Mouse (Mus musculus): Measurements from ENCODE around the gene Lsp1. TPM values are rescaled to one million over a fixed set of nuclear protein-coding genes. Genes with fewer than 3 reads are reported as not detected.
A peak's percentile ranks its signal among the peaks of the same experiment; 100 is the strongest.

Gene Lsp1
- polyA plus RNA-seq, 1 experiment from 2014 or later = 11.1 TPM

DNA sequence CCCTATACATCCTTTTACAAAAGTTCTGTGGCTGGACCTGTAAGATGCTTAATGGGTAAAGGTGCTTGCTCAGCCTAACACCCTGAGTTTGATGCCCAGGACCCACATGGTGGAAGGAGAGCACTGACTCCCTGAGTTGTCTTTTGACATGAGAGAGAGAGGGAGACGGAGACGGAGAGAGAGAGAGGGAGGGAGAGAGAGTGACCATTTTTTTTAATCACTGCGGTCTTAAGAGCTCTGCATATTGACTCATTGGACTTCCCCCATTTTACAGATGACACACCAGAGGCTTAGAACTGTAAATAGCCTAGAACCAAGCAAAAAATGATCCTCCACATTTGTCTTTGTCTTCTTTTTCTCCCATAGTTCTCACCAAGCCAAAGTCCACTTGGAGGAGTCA, 27.4 kb downstream of the Lsp1 start:
- Histone ChIP-seq H3K9me3 (no peaks in the 10 kb centered on the region), H3K4me1 (peaks cover 16% of the 10 kb centered on the region), H3K4me2 (replicated peaks) (no peak overlapping the region), H3K27me3 (0 out of 2 replicates have a peak, but pooled peaks cover 3% of the 10 kb centered on the region), H3K9ac (replicated peaks) (no peak overlapping the region), H3K36me3 (no peaks in the 10 kb centered on the region), H3K27ac (replicated peaks) (no peak overlapping the region), H3K4me3 (no peak overlapping the region)
- 82% methylated on average over 3 of the region's 3 CpGs for WGBS
- ATAC-seq (ENCODE audit: low FRiP score, low read depth) = no peak

DNA sequence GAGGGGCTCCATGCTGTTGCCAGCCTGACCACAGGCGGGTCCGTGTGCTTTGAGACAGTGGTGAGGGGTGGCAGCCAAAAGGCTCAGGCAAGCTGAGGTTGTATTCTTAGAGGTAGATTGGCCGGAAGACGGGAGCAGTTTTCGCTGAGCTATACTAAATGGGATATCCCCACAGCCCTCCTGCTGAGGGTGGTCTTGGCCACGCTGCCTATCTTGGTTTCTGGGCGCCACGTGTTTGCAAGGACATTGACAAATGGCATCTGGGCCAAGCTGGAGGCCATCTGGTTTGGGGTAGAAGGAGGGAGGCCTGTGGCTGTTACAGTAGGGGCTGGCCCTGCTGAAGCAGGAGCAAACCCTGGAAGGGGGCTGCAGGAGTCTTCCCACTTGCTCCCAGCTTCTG, 32.9 kb downstream of the Lsp1 start:
- Histone ChIP-seq H3K9me3 (no peaks in the 10 kb centered on the region), H3K4me2 (replicated peaks) (no peak overlapping the region), H3K27ac (replicated peaks) (no peak overlapping the region), H3K9ac (replicated peaks) (no peak overlapping the region), H3K36me3 (no peaks in the 10 kb centered on the region), H3K4me1 (no peaks in the 10 kb centered on the region), H3K27me3 (no peaks in the 10 kb centered on the region), H3K4me3 (no peak overlapping the region)
- ATAC-seq (ENCODE audit: low FRiP score, low read depth) = no peak
- WGBS = 88% methylated on average over 8 of the region's 8 CpGs

DNA sequence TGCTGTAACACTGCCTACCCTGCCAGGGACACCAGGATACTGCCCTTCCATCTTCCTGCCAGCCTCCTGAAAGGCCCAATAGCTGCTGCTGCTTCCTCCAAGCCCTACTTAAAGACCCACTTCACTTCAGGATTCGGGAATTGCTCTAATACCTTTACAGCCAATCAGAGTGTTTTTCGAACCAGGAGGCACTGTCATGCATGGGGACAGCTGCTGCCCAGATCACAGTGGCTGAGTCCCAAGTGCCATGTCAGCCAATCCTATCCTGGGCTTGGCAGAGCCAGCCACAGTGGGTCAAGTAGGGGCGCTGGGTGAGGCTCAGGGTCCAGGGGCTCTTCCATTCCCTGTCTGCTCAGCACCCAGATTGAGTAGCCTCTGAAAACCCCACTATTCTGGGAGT, 35.5 kb downstream of the Lsp1 start:
- no peak overlapping the region for H3K9ac ChIP-seq (replicated peaks)
- H3K27ac ChIP-seq (replicated peaks) = no peak overlapping the region

DNA sequence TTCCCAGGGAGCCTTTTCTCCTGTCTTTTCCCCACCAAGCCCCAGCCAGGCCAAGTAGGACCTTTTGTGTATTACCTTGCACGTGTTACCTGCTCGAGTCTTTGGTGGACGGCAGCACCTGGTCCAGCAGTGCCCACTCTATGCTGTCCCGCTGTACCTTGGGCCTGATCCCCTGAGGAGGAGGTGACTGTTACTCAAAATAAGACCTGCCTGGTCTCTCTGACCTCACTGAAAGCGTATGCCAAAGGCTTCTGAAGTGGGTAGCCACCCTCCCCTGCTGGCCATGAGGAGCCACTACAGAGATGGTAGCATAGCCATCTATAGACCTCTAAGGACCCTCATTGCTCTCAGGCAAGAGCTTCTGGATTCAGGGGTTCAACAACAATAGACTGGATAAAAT, 36.2 kb downstream of the Lsp1 start:
- no peak overlapping the region for H3K27ac ChIP-seq (replicated peaks)
- H3K27me3 ChIP-seq = no peaks in the 10 kb centered on the region
- no peak overlapping the region for H3K4me3 ChIP-seq
- no peak overlapping the region for H3K9ac ChIP-seq (replicated peaks)
- 77% methylated on average over 5 of the region's 5 CpGs for WGBS
- no peaks in the 10 kb centered on the region for H3K9me3 ChIP-seq
- no peak overlapping the region for H3K4me2 ChIP-seq (replicated peaks)
- no peaks in the 10 kb centered on the region for H3K4me1 ChIP-seq
- no peaks in the 10 kb centered on the region for H3K36me3 ChIP-seq
- no peak for ATAC-seq (ENCODE audit: low FRiP score, low read depth)

More for the DNA sequence above, 35.5 kb downstream of the Lsp1 start:
- Histone ChIP-seq H3K36me3 (no peaks in the 10 kb centered on the region), H3K4me3 (no peak overlapping the region), H3K4me2 (replicated peaks) (no peak overlapping the region), H3K27me3 (no peaks in the 10 kb centered on the region), H3K4me1 (no peaks in the 10 kb centered on the region), H3K9me3 (no peaks in the 10 kb centered on the region)
- ATAC-seq (ENCODE audit: low FRiP score, low read depth) = no peak
- WGBS = 79% methylated on average over 3 of the region's 3 CpGs

DNA sequence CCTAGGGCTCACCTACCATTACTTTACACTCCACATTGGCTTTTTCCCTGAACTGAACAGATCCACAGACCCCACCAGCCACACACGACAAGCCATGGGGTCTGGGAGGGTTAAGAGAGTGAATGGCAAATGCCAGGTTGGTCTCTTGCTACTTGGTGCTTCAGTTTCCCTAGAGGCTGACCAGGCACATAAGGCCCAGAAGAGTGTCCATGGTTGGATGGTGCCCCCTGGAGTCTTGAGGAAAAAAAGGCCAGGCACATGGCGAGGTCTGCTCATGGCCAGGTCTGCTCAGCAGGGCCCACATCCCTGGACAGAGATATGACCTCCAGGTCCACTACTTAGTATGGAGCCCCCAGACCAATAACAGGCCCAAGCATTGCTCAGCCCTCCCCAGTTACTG, 37.2 kb downstream of the Lsp1 start:
- H3K4me3 ChIP-seq = no peak overlapping the region
- no peak for ATAC-seq (ENCODE audit: low FRiP score, low read depth)
- H3K27me3 ChIP-seq = no peaks in the 10 kb centered on the region
- H3K4me2 ChIP-seq (replicated peaks) = no peak overlapping the region
- H3K9ac ChIP-seq (replicated peaks) = no peak overlapping the region
- H3K4me1 ChIP-seq = no peaks in the 10 kb centered on the region
- no peaks in the 10 kb centered on the region for H3K9me3 ChIP-seq
- H3K36me3 ChIP-seq = no peaks in the 10 kb centered on the region
- H3K27ac ChIP-seq (replicated peaks) = no peak overlapping the region
- WGBS = 90% methylated on average over 2 of the region's 2 CpGs

DNA sequence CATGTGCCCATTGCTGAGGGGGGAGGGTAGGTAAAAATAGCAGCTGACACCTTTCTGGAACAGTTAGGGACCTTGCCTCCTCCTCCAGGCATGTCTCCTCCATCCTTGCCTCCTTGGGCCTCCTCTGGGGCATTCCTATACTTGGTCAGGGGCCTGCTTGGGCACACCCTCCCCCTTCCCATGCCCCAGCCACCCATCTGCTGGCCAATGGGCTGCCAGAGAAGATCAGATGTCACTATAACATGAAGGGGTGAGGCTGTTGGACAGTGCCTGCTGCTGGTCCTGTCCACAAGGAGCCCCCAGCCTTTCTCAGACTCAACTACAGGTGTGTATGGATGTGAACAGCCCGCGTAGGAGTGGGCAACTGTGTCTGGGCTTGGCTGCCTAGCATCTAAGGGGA, 38.0 kb downstream of the Lsp1 start, which contains the start of gene Tnnt3:
Gene Tnnt3, plus strand, starts transcription at position 262 of the 400 bp plus-strand sequence.
- no peaks in the 10 kb centered on the region for H3K27me3 ChIP-seq

DNA sequence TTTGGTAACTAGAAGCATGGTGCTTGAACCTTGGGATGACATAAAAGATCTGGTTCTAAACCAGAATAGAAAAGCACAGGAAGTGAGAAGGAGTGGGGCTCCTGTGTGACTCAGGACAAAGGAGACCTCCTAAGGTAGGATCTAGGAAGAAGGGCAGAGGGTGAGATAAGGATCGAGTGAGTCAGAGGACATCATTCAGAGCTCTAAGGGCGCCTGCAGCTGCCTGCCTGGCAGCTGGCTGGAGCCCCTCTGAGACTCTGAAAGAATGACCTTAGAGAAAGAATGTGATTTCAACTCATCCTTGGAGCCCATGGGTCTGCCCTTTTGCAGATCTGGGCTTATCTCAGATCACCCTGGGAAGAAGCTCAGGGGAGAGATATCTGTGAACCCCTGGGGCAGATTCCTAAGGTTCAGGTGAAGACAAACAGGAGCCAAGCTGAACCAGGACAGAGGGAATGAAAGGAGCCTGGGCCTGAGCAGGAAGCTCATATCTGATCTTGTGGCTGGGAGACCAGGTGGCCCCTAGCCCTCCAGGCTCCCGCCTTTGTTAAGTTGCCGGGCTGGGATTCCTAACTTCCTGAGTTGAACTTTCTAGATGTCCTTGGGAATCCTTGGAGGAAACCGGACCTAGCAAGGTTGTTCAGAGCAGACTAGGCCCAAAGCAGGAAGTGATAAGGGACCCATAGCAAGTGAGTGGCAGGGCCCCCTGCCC, 38.6 kb downstream of the Lsp1 start:
- Histone ChIP-seq H3K27ac (replicated peaks) (no peak overlapping the region), H3K9me3 (no peaks in the 10 kb centered on the region), H3K27me3 (no peaks in the 10 kb centered on the region), H3K36me3 (no peaks in the 10 kb centered on the region), H3K9ac (replicated peaks) (no peak overlapping the region), H3K4me3 (no peak overlapping the region), H3K4me2 (replicated peaks) (no peak overlapping the region), H3K4me1 (no peaks in the 10 kb centered on the region)
- ATAC-seq (ENCODE audit: low FRiP score, low read depth) = no peak
- WGBS = 77% methylated on average over 5 of the region's 5 CpGs

More for the DNA sequence above, 38.0 kb downstream of the Lsp1 start, which contains the start of gene Tnnt3:
- H3K9ac ChIP-seq (replicated peaks) = no peak within 1 kb of the TSS
- H3K27ac ChIP-seq (replicated peaks) = no peak within 1 kb of the TSS
- no peaks in the 10 kb centered on the region for H3K9me3 ChIP-seq
- no peaks in the 10 kb centered on the region for H3K36me3 ChIP-seq
- H3K4me1 ChIP-seq = no peaks in the 10 kb centered on the region
- no peak within 1 kb of the TSS for H3K4me2 ChIP-seq (replicated peaks)
- WGBS = 83% methylated on average over 2 of the region's 2 CpGs
- no peak for ATAC-seq (ENCODE audit: low FRiP score, low read depth)
- H3K4me3 ChIP-seq = no peak within 1 kb of the TSS

DNA sequence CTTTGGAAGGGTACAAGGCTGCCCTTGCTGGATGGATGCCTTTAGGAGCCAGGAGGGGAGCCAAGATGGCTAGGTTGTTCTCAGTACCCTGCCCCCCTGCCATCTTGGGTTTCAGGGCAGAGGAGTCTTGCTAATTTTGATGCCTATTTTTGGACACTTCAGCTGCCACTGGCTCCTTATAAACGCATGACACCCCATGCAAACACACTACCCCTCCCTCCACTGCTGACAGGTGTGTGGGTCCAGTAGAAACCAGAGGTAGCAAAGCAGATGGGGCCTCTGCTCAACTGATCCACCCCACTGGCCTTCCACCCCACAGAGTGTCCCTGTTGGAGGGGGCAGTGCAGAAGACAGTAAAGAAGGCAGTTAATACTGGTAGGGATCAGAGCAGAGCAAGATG, 39.4 kb downstream of the Lsp1 start:
- Histone ChIP-seq H3K4me2 (replicated peaks) (no peak overlapping the region), H3K4me3 (no peak overlapping the region), H3K27me3 (no peaks in the 10 kb centered on the region), H3K9ac (replicated peaks) (no peak overlapping the region), H3K36me3 (no peaks in the 10 kb centered on the region), H3K9me3 (no peaks in the 10 kb centered on the region), H3K4me1 (no peaks in the 10 kb centered on the region), H3K27ac (replicated peaks) (no peak overlapping the region)
- WGBS = 85% methylated on average over 1 of the region's 1 CpGs
- no peak for ATAC-seq (ENCODE audit: low FRiP score, low read depth)

DNA sequence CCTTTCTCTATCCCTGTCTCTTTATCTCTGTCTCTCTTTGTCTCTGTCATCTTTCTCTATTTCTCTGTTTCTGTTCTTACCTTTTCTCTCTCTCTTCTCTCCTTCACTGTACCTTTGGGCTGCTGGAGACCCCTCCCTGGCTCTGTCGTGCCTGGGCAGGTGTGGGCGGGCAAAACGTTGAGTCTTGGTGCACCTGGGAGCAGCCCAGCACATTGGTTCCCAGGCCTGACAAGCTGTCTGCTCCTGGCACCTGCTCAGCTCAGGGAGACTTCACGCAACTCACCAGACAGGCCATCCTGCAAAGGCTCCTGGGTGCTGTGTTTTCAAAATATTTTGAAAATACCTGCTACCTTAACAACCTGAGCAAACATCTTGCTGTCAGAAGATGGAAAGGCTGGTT, 42.6 kb downstream of the Lsp1 start:
- no peak for ATAC-seq (ENCODE audit: low FRiP score, low read depth)
- peaks cover 14% of the 10 kb centered on the region for H3K4me1 ChIP-seq
- no peaks in the 10 kb centered on the region for H3K9me3 ChIP-seq
- no peak overlapping the region for H3K27ac ChIP-seq (replicated peaks)
- no peak overlapping the region for H3K9ac ChIP-seq (replicated peaks)
- H3K4me3 ChIP-seq = no peak overlapping the region
- peaks cover 5% of the 10 kb centered on the region; the same call in 1 of the 2 replicates for H3K27me3 ChIP-seq
- WGBS = 88% methylated on average over 4 of the region's 4 CpGs
- no peak overlapping the region for H3K4me2 ChIP-seq (replicated peaks)
- H3K36me3 ChIP-seq = no peaks in the 10 kb centered on the region

DNA sequence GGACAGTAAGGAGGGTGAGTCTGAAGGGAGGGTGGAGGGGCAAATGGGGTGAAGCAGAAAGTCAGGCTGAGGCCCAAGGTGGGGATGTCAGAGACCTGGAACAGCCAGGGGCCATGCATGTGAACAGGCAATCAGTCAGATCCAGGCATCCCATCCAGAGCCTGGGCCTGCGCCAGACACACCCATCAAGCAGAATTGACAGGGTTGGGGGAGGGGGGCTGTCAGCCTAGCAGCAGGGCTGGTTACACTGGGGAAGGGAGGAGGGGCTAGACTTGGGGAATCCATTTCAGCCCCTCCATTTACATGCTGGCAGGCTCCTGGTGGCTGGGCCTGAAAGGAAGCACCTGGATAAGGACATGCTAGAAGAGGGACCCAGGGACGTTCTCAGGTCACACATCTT, 45.3 kb downstream of the Lsp1 start:
- Histone ChIP-seq H3K36me3 (no peaks in the 10 kb centered on the region), H3K4me2 (replicated peaks) (no peak overlapping the region), H3K27me3 (peaks cover 5% of the 10 kb centered on the region; the same call in 1 of the 2 replicates), H3K4me3 (no peak overlapping the region), H3K9me3 (no peaks in the 10 kb centered on the region), H3K4me1 (peaks cover 25% of the 10 kb centered on the region), H3K27ac (replicated peaks) (no peak overlapping the region; the same call in 1 of the 2 replicates), H3K9ac (replicated peaks) (peak overlapping the region; percentile 26; the same call in 1 of the 2 replicates)
- peak; percentile 70 for ATAC-seq (ENCODE audit: low FRiP score, low read depth)
- WGBS = 26% methylated on average over 2 of the region's 2 CpGs

DNA sequence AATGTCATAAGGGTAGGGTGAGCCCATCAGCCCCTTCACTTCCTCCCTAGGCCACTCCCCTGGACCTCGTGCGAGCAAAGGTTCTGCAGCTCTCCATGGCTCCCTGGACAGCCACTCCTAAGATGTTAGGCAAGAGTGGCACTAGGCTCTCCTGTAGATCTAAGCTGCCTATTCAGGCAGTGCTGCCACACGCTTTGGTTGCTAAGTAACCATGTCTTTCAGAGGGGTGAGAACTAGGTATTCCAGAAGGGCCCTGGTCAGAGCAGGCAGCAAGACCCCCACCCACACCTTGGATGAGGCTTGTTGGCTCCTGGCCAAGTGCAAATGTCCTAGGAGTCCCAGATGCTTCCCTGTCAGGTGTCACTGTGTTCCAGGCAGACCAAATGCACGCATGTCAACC, 45.9 kb downstream of the Lsp1 start:
- Histone ChIP-seq H3K27me3 (peaks cover 5% of the 10 kb centered on the region; the same call in 1 of the 2 replicates), H3K4me2 (replicated peaks) (no peak overlapping the region), H3K4me3 (no peak overlapping the region), H3K9ac (replicated peaks) (no peak overlapping the region), H3K27ac (replicated peaks) (no peak overlapping the region; the same call in 1 of the 2 replicates), H3K4me1 (peaks cover 25% of the 10 kb centered on the region), H3K36me3 (no peaks in the 10 kb centered on the region), H3K9me3 (no peaks in the 10 kb centered on the region)
- no peak for ATAC-seq (ENCODE audit: low FRiP score, low read depth)
- 18% methylated on average over 4 of the region's 4 CpGs for WGBS

DNA sequence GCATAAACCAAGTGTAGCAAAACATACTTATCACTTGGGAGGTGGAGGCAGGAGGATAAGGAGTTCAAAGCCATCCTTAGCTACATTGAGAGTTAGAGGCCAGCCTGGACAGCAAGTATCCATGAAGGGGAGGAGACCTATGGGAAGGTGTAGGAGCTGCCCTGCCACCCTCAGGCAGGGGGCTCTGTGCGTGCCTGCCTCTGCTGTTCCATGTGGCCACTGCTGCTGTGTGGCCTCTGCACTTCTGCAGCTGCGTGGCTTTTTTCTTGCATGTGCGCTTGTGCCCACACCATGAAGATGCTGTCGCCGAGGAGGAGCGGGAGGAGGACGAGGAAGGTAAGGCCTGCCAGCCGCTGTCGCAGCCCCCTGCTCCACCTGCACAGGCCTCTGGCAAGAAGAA, 46.8 kb downstream of the Lsp1 start:
- Histone ChIP-seq H3K9me3 (no peaks in the 10 kb centered on the region), H3K9ac (replicated peaks) (no peak overlapping the region), H3K4me3 (no peak overlapping the region), H3K4me2 (replicated peaks) (no peak overlapping the region), H3K4me1 (peaks cover 25% of the 10 kb centered on the region), H3K27ac (replicated peaks) (no peak overlapping the region), H3K27me3 (peaks cover 5% of the 10 kb centered on the region; the same call in 1 of the 2 replicates), H3K36me3 (no peaks in the 10 kb centered on the region)
- 95% methylated on average over 9 of the region's 9 CpGs for WGBS
- ATAC-seq (ENCODE audit: low FRiP score, low read depth) = no peak

All from midbrain, embryonic 12.5 days (tissue).